Mouse (Mus musculus) spleen, postnatal 4 days (tissue): ENCODE results near the gene Plppr2.
A peak's percentile ranks its signal among the peaks of the same experiment; 100 is the strongest.

ENCODE experiments used
- DNase-seq, 2 experiments: peaks; one replicate each; pipeline ENCODE4 v3.0.0; 2022; ENCODE audit warnings: low spot score in 2 of 2

Plppr2 gene

DNA sequence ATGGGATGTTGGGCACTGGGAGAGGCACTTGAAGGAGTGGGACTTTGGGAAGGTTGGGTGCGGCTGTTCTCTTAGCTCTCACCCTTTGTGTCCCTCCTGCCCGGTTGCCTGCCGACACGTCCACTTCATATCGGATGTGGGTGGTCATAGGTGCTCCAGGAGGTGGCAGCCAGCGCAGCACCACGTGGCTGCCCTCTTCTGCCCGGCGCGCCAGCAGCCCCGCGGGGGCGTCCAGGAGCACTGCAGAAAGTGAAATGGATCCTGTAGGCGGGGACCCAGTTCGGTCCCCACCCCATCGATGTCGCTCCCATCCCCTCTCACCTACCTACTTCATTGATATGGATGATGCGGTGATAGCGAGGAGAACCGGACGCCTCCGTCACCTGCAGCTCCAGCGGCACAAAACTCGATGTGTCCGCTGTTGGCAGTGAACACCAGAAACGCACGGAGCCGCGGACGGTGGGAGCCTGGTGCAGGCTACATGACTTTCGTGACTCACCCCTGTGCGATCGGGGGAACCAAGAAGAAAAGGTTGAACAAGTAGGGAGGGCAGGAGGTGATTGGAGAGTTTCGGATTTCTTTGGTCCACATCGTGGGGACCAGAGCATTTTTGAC, 24.6 kb downstream of the Plppr2 start:
- peak; percentile 50 to 75 for DNase-seq

DNA sequence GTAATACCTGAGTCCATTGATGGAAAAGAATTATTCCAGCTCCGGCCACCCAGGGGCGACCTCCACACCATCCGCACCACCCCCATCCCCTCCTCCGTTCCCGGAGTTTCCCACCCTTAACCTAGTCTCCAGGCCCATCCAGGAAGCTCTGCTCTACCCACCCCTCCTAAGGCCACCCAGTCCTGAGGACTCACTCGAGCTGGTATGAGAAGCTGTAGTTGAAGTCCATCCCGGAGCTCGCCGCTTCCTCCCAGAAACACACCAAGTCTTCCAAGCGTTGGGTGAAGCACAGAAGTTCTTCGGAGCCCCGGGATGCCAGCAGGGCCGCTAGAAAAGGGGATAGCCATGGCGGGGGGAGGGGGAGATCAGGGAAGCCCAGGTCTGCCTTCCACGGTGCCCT, 25.2 kb downstream of the Plppr2 start:
- no peak for DNase-seq

DNA sequence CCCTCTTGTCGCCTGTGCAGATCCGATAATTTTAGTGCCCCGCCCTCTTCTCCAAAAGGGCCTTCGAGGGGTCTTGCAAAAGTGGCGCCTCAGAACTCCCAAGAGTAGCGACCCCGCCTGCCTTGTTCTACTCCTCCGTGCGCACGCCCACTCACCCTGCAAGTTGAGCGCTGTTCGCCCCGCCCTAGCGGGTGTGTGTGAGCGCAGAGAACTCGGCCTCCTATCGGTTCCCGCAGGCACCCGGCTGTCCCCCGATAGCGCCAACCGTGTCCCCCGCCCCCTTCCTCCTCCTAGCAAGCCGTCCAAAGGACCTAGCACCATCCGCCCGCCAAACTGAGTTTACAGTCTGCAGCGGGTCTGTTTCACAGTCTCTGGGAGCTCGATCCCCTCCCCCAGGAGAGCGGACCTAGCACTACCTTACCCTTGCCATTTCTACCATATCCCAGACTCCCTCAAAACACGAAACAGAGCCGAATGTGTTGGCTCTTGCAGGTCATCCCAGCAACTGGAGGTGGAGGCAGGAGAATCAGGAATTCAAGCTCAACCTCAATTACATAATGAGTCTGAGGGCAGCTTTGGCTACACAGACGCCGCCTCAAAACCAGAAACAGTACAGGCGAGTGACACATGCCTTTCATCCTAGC, 25.7 kb downstream of the Plppr2 start:
- DNase-seq, result peak; percentile 95

DNA sequence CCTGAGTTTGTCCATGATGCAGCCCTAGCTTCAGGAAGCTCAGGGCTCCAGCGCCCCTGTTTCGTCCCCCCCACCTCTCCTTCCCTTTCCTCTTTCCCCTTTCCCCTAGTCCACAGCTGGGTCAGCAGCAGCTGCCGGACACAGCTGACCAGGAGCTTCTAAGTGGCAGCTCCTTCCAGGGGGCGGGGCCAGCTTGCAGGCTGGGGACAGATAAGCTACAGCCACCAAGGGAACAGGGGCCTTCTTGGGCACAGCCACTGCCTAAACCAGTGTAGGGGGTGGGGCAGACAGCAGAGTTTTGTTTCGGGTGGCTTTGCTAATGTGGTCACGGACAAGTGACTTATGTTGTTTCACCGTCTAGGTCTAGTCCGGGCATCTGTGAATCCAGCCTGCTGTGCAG, 26.6 kb downstream of the Plppr2 start, which contains the start of gene Epor:
Gene Epor (minus strand): TSS at position 90 of the 400 bp plus-strand sequence.
- peak; percentile 86 to 90 for DNase-seq

DNA sequence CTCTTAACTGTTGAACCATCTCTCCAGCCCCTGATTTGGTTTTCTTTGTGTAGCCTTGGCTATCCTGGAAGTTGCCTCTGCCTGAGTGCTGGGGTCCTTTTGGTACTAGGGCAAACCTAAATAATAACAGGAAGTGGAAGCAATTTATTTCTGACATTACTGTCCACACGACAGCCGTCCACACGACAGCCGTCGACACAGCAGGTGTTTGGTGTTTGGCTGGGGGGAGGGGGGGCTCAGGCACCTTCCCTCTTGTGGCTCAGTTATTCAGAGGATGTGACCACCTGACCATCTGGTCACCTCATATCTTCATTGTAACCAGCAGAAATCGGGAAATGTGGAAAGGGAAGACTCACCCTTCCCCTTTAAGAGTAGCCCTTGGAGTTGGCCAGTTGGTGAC, 32.0 kb downstream of the Plppr2 start:
- DNase-seq, result no peak

DNA sequence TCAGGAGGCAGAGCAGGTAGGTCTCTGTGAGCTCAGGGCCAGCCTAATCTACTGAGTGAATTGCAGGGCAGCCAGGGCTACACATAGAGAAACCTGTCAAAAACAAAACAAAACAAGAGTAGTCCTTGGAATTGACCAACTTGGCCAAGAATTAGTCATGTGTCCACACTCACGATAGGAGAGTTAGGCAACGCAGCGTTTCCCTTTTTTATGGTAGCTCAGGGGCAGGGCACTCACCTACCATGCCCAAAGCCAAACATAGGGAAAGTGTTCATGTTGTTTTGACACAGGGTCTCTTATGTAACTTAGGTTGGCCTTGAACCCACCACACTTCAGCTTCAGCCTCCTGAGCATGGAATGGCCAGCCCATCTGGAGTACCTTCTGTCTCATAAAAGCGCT, 32.5 kb downstream of the Plppr2 start:
- DNase-seq, result no peak

DNA sequence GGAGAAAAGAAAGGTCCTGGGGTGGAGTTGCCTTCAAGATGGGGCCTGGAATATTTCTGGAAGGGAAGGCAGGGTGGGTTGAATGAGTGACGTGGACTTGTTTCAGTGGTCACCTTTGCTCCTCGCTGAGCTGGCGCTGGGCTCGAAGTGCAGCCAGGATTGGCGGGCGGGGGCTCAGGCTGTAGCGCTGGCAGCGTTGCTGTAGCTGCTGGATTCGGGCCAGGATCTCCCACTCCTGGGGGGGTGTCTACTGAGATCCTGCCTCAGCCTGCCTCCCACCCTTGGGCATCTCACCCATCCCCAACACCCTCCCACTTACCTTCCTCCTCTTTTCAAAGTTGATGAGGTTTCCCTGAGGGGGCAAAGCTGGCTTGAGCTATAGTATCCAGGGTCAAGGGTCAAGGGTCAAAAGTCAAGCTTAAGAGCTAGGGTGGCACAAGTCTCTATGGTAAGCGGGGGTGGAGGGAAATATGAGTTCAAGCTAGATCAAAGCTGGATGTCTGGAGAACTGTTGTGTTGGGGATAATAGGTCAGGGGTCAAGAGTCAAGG, 39.9 kb downstream of the Plppr2 start:
- no peak for DNase-seq

DNA sequence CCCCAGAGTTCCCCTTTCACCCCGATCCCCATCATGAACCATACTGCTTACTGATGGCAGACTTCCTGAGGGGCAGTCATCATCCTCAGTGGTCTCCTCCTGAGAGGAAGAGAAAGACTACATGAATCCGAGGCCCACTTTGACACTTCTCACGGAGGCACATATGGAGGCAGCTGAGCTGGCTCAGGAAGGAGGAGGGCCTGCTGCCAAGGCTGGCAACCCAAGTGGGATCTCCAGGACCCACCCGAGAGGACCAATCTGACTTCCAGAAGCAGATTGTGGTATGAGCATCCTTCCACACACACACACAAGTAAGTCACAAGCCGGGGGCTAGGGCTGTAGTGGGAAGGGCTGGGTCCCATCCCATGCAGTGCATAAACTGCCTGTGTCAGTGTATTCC, 40.5 kb downstream of the Plppr2 start:
- no peak for DNase-seq

DNA sequence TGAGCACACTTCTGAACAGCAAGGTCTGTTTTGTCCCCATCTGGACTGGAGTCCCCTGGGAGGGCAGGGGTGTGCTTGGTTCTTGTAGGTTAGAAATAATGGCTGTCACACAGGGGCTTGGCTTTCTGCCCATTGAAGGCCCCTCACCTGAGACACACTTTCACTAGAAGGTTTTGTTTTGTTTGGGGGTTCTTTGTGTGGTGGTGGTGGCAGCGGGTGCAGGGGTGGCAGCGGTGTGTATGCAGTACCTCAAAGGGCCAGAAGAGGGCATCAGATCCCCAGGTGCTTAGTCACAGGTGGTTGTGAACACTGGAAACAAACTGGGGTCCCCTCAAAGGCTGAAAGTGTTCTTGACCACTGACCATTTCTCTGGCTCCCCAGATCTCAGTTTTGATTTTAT, 41.1 kb downstream of the Plppr2 start:
- peak; percentile 59 to 88 for DNase-seq

DNA sequence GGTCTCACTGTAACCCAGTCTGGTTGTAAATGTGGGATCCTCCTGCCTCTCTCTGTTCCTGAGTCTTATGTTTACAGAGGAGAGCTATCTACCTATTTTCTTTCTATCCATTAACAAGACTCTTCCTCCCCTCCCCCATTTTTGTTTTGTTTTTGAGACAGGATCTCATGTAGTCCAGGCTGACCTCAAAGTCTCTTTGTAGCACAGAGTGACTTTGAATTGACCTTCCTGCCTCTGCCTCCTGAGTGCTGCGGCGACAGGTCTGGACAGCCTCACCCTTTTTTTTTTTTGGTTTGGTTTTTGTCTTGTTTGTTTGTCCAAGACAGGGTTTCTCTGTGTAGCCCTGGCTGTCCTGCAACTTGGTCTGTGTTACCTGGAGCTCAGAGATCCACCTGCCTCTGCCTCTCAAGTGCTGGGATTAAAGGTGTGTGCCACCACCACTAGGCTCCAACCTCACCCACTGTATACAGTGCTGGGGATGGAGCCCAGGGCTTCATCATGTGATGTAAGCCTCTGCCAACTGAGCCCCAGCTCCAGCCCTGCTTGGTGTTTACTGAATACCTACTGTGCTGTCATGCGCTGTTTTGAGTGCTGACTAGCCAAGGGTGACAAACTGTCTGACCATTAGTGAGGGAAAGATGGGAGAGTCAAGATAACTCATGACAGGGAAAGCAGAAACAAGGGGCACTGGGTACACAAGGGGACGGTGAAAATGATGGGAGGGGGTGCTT, 41.7 kb downstream of the Plppr2 start:
- DNase-seq, result no peak

DNA sequence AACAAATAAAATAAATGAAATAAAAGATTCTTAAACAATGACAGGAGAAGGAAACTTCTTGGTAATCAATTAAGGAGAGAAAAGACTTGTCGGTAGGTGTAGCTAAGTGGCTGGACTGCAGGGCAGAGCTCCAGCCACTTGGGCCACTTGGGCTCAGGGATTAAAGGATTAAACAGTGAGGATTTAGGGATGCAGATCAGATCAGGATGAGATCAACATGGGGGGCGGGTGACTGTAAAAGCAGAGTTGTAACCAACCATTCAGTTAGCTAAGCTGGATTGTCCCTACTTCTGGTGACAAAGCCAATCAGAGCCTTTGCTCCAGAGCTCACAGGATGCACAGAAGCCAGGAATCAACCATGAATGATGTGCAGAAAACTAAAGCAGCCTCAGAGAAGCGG, 47.1 kb downstream of the Plppr2 start:
- no peak for DNase-seq

DNA sequence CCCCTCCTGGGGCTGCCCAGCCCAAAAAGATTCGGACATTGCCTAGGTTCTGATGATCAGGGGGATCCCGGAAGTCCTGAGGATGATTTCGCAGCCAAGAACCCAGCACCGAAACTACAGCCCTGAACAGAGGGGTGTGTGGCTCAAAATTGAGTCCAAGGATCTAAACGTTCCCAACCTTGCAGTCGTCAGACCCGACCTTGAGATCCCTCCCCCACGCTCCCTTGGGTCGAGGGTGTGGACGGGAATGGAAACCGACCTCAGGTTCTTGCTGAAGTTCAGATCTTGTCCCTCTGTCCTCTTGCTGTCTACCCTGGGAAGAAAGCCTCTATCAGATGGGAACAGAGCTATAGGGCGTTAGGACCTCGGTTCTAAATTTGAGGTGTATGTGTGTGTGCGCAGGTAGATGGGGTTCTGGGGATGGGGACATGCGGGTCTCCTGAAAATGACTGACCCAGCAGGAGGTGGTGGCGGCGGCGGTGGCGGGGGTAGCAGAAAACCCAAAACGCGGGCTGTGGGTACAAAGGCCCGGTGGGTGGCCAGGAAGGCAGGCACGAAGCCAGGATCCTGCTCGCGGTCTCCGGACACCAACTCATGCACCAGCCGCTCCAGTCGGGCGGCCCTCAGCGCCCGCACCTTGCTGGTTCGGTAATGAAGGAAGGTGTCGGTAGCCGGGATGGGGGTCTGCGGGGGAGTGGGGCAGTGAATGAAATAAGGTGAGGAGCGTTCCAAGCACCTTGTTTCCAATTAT, 50.9 kb downstream of the Plppr2 start:
- no peak for DNase-seq

DNA sequence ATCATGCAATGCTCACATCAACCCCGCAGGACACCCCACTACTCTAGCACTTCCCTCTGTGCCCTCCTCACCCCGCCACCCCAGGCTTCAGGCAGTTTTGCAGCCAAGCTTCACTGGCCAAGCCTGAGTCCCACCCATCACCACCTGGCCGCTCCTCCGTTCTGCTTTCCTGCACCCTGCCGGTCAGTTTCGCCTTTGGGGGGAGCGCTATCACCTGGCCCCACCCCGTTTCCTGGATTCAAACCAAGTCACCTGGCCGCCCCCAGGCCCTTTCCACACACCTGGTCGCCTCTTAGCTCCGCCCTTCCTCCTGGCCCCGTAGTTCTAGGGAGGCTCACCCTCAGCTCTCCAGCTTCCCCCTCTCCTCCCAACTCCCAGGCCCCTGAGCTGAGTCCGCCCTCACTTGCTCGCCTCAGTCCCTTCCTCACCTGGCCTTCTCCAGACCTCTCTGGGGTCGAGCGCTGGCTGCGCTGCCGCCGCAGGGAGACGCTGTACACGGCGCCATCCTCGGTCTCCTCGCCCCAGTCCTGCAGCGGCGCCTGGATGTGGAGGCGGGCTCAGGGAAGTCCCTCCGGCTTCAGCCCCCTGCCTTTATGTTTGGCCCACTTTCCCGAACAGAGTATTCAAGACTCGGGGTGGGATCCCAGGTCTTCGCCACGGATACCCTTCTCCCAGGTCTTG, 51.7 kb downstream of the Plppr2 start:
- DNase-seq, result no peak

DNA sequence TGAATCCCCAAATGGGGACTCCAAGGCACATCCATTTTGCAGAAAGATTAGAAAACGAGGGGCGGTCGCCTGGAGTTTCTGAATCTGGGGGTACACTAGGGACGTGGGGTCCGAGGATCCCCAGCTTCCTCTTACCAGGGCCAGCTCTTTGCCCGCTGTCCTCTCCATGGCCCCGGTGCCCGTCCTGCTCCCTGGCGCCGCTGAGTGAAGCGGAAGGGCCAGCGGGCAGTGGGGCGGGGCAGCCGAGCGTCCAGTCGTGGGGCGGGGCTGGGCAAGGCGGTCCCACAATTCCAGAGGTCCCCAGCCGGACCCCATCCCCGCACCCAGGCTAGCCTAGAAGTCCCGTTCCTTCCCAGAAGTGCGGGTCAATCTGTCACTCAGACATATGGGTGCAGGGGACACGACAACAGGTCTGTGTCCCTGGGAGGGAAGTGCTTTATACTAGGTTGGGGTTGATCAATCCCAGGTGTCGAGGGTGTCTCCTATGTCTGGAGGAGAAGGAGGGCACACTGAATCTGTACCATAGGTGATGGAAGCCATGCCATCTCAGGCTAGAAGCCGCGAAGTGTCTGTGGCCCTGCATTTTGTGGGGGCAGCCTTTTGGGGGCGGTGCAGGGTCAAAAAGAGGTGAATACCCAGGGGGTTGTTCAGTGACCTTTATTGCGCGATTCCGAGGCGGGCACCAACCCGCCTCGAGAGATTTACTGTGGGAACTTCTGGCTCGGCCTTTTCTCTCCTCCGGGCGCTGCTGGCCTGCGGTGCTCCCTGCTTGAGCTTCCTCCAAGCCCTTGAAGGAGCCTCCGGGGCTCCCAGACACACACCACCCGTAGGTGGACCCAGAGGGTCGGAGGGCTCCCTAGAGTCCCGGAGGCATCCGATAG, 52.6 kb downstream of the Plppr2 start, which contains the start of gene Rgl3:
Gene Rgl3 (minus strand): TSS at position 217 of the 881 bp plus-strand sequence.
- no peak for DNase-seq

DNA sequence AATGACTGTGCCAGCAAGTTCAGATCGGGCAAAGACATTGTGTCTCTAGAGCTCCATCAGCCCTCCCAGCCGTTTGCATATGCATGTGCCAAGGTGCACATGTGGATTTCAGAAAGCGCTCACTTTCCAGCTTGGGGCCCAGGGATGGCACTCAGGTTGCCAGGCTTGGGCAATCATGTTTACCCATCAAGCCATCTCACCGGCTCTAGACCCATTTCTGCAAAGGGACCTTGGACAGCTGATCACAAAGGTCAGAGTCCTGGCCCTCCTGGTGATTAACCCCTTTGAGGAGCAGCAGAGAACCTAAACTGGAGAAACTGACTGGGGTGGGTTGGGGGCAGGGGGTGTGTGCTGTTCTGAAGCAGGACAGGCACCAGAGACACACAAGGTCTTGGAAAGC, 55.4 kb downstream of the Plppr2 start:
- no peak for DNase-seq

DNA sequence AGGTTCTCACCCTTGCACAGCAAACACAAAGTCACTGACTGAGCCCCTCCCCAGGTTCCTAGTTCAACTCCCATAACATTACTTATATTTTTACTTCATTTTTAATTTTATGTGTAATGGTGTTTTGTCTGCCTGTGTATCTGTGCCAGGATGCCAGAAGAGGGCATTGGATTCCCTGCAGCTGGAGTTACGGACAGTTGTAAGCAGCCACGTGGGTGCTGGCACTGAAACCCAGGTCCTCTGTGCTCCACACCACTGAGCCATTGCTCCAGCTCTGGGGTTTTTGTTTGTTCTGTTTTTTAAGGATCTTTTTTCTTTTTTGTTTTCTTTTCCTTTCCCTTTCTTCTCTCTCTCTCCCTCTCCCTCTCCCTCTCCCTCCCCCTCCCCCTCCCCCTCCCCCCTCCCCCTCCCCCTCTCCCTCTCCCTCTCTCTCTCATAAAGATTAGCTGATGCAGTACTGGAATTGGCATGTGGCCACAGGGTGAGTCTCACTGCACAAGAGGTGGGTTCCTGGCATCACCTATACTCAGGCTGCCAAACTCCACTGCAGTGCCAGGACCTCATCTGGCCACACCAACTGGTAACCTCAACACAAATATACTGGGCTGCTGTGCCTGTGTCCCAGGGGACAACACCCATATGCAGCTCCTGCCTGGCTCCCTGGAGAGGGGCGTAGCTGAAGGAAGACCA, 59.5 kb downstream of the Plppr2 start:
- DNase-seq, result no peak
